Mouse (Mus musculus): ENCODE data around the gene Mmel1.

Gene Mmel1

DNA sequence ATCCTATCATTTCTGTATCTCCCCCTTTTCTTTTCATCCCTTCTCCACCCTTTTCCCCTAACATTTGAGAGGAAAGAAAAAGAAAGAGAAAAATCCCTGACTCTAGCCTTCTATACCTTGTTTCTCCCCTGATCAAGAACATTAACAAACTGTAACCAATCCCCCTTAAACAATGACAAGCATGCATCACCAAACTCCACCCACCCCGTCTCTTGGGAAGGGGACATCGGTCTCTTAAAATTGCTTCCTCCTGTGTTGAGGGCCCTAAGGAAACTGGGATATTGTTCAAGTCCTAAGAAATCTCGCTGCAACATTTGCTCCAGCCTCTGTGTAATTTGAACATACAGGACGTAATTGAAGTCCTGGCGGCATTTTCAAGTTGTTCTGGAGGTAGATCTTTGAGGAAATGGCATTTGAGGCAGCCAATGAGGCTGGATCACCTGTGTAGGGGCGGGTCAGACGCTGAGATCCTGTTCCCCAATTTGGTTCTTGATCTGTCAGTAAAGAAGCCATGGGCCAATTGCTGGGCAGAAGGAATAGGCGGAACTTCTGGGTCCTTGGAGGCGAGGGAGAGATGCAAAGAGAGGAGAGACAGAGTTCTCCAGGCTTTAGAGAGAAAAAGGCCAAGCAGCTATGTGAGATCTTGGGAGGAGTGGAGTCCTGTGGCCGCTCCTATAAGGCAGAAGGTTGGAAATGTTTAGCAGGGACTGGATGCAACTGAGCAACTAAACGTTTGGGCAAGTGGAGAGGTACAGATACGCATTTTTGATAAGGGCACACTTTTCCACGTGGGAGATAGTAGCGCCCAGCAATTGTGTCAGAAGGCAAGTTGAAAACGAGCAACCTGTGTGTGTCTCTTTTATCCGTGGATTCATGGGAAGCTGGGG, 35.0 kb downstream of the Mmel1 start:
- peak; percentile 69 to 70 for DNase-seq (ENCODE audit: low spot score in 2 of 2)

- peak; percentile 25 to 48 for DNase-seq (ENCODE audit: low spot score in 2 of 2)
Measured at GRCm38 (mm10) chr4:154907833-154908232, 38.4 kb downstream of the Mmel1 start.

DNA sequence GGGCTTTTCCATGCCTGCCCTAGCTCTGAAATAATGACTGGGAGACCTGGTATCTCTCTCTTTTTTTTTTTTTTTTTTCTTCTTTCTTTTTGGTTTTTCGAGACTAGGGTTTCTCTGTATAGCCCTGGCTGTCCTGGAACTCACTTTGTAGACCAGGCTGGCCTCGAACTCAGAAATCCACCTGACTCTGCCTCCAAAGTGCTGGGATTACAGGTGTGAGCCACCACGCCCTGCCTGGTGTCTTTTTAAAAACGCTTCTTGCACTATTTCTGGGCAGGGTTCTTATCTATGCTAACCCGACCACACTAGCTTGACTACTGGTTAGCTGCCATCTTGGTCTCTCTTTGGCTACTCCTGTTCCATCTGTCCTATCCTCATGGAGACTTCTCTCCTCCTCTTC, 39.1 kb downstream of the Mmel1 start:
- DNase-seq (ENCODE audit: low spot score in 2 of 2): no peak

- DNase-seq (ENCODE audit: low spot score in 2 of 2): no peak
Measured at GRCm38 (mm10) chr4:154910606-154911522, 41.5 kb downstream of the Mmel1 start.

DNA sequence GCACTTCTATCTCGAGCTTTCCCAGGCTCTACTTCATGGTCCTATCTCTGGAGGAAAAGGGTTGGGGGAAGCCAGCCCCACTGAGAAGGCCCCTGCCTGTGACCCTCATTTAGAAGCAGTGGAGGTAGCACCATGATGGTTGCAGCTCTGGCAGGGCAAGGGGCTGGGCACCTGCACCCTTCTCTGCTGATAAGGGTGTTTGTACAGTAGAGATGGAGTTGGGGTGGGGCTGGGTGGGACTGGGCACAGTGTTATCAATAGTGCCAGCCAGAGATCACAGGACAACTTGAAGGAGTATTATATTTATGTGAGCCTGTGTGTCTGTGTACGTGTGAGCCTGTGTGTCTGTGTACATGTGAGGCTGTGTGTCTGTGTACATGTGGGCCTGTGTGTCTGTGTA, 42.3 kb downstream of the Mmel1 start:
- DNase-seq (ENCODE audit: low spot score in 2 of 2): no peak

DNA sequence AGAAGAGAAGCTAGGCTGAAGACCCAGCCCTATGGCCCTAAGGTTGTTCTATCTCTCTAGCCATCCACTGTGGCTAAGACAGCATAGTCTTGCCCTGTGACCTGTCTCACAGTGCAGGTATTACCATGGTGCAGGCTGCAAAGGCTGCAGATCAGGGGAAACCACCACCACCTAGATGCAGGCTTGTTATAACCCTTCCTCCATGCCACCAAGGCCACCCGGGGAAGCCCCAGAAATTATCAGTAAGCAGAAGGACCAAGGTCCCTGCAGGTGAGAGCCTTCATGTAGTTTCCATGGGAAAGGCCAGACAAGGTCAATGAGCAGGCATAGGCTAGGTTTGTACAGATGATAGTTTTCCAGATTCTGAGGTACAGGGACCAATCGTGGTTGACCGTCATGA, 44.5 kb downstream of the Mmel1 start:
- no peak for DNase-seq (ENCODE audit: low spot score in 2 of 2)

DNA sequence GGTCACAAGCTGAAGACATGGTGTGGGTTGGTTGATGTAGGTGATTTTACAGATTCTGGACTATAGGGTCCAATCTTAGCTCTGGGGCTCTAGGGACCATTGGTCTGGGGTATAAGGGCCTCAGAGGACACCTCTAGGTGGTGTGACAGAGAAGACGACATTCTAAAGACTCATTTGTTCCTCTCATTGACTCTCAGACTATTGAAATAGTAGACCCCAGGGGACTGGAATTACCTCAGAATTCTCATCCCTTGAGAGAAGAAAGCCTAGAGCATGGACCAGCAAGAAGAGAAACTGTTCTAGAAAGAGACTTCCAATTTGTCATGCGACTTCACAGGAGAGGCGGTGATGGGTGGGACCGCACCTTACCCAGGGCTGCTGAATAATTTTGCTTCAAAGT, 44.9 kb downstream of the Mmel1 start:
- DNase-seq (ENCODE audit: low spot score in 2 of 2): no peak

DNA sequence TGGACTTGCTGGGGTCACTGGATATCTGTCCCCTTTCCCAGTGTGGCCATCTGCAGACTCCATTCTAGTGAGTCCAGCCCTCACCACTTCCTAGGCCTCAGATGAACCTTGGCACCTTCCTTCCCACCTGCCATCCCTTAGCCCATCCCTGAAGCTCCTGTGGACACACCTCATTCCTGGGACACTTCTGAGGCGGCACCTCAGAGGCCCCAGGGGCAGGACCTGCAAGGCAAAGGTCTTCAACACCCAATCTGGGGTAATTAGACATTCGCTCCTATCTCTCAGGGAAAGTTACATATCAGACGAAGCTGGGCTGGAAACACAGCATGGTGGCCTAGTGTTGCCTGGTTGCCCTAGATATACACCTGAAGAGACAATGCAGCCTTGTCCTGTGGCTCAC, 45.3 kb downstream of the Mmel1 start:
- no peak for DNase-seq (ENCODE audit: low spot score in 2 of 2)

- DNase-seq (ENCODE audit: low spot score in 2 of 2): no peak
Measured at GRCm38 (mm10) chr4:154915286-154915685, 45.9 kb downstream of the Mmel1 start.

- no peak for DNase-seq (ENCODE audit: low spot score in 2 of 2)
Measured at GRCm38 (mm10) chr4:154916662-154917061, 47.3 kb downstream of the Mmel1 start.

DNA sequence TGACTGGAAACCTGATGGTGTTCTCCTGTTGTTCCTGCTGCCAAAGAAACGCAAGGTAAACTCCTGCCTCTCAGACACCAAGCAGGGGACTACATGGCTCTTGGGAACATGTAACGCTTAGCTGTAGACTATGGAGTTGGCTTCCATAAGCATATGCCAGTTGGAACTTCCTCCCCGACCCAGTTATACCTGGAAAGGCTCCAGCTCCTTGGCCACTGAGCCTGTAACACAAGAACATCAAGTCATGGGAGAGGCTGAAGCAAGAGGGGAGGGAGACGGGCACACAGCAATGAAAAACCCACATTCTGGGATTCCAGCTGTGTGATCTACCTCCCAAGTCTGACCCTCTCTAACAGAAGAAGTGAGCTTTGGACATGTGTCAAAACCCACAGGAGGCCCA, 52.9 kb downstream of the Mmel1 start:
- DNase-seq (ENCODE audit: low spot score in 2 of 2): no peak

- DNase-seq (ENCODE audit: low spot score in 2 of 2): no peak
Measured at GRCm38 (mm10) chr4:154922931-154923330, 53.5 kb downstream of the Mmel1 start.

DNA sequence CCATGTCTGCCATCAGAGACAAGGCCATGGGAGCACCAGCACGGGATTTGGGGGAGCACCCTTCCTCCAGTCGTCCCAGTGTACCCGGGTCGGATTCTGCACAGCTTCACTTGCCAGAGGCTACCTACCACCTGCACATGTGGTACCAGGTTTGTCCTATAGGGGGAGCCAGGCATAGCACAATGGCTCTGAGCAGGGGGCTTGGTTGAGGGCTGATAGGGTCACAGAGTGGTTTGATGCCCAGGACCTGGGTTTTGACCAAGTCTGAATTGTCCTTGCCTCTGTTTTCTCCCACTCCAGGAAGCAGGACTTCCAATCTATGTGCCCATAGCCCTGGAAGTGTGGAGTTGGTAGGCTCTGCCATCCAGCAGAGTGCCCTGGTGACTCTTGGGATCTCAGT, 56.0 kb downstream of the Mmel1 start:
- no peak for DNase-seq (ENCODE audit: low spot score in 2 of 2)

GRCm38 (mm10) chr4:154926969-154927898, 57.8 kb downstream of the Mmel1 start:
- DNase-seq (ENCODE audit: low spot score in 2 of 2): no peak

- DNase-seq (ENCODE audit: low spot score in 2 of 2): no peak
Measured at GRCm38 (mm10) chr4:154927899-154928337, 58.5 kb downstream of the Mmel1 start.

- DNase-seq (ENCODE audit: low spot score in 2 of 2): no peak
Measured at GRCm38 (mm10) chr4:154928395-154929087, 59.2 kb downstream of the Mmel1 start, which contains the start of gene Tnfrsf14. Gene Tnfrsf14 (minus strand): TSS chr4:154928563.

DNA sequence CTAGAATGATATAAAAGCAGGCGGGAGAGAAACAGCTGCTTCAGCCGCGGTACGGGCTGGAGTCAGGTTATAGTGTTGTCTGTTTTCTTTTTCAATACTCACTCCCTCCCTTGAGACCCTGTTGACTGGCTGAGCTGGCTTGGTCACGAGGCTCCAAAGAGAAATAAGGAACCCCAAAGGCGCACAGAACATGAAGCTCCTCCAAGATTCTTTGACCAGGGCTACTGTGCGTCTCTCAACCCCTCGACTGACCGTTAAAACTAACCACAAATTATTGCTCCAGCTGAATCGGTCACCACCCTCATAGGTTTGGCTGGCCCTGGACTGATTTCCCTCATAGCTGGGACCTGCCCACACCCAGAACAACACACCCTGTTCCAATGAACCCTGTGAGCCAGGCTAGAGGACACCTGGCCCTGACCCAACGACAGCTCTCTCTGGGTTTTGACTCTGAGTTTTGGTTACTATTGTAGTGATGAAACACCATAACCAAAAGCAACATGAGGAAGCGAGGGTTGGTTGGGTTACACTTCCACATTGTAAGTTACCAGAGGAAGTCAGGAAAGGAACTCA, 59.8 kb downstream of the Mmel1 start:
- no peak for DNase-seq (ENCODE audit: low spot score in 2 of 2)

GRCm38 (mm10) chr4:154933306-154933907, 64.0 kb downstream of the Mmel1 start:
- DNase-seq (ENCODE audit: low spot score in 2 of 2): no peak

DNA sequence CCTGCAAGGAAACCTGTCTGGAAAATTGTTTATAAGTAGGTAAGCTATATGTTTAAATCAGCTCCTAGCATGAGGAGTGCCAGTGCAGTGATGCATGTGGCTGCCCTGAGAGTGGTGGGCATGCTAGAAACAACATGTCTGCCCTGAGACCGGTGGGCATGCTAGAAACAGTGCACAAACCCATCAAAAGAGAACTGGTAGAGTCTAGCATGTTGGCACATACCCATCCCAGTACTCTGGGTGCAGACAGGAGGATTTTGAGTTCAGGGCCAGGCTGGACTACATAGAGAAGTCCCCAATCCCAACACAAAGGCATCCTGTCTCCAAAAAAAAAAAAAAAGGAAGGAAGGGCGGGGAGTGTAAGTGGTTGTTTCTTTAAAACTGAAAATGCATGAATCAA, 65.4 kb downstream of the Mmel1 start:
- no peak for DNase-seq (ENCODE audit: low spot score in 2 of 2)

DNA sequence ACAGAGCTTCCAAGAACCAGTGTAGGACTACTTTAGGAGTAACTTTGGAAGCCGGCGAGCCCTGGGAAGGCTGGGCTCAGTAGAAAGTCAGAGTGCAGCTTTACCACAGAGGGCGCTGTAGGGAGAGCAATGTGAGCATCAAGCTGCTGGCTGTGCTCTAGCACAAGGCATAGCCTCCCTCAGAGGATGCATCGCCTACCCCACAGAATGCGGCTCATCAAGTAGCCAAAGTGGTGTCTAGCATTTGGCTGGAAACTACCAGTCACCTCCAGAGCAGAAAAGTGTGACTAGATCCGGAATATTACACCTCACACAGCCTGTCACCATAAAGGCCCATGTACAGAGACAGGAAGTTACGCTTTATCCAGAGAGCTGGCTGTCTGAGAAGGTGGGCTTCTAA, 66.4 kb downstream of the Mmel1 start:
- no peak for DNase-seq (ENCODE audit: low spot score in 2 of 2)

Data from frontal cortex, postnatal 25 days (tissue).